Comparison of ENCODE assay signal across 15 mouse cellular contexts in genomic region chr12:51696157-51696556, GRCm38 (mm10).
"Had no signal": no experiment of that assay in that cellular context is flagged by ENCODE, and none has a peak within 500 bp of the region (broad histone marks: within the 10 kb centered on the region; RNA-seq: fewer than 3 reads in every experiment).

No protein-coding gene starts in this region.

- H3K9me3 ChIP-seq: neural tube, embryonic 12.5 days; neural tube, embryonic 13.5 days; neural tube, embryonic 15.5 days; stomach, embryonic 15.5 days had no signal

- H3K36me3 ChIP-seq: neural tube, embryonic 12.5 days; neural tube, embryonic 13.5 days; neural tube, embryonic 15.5 days; stomach, embryonic 15.5 days had no signal

- H3K27ac ChIP-seq: neural tube, embryonic 12.5 days; neural tube, embryonic 13.5 days; neural tube, embryonic 15.5 days; stomach, embryonic 15.5 days; stomach, postnatal 0 days had no signal

- DNase-seq: retina, postnatal 1 day; right cerebral cortex, adult 18-20 months; right cerebral cortex, postnatal 14 days; right cerebral cortex, postnatal 25 days; spleen, adult 18-20 months; thymus, adult 18-20 months; thymus, postnatal 14 days; thymus, postnatal 25 days; thymus, postnatal 36 days; thymus, postnatal 4 days had no signal

- H3K4me3 ChIP-seq: neural tube, embryonic 12.5 days; neural tube, embryonic 13.5 days; neural tube, embryonic 15.5 days; stomach, embryonic 15.5 days had no signal

- H3K27me3 ChIP-seq: neural tube, embryonic 12.5 days; neural tube, embryonic 13.5 days; neural tube, embryonic 15.5 days; stomach, embryonic 15.5 days had no signal
